Mouse (Mus musculus) testis, adult 10 weeks (tissue): ENCODE results near the gene Bet1. TPM values are rescaled to one million over a fixed set of nuclear protein-coding genes. Genes with fewer than 3 reads are reported as not detected.

Experiments
- polyA plus RNA-seq: library from polyadenylated mRNA; stranded (reverse); fragments of 350-450 nt; fragmentation: Illumina TruSeq; extraction: RNeasy Lipid Tissue Mini Kit (QIAGEN cat#74804); gene quantifications from one replicate; pipeline ENCODE4 v1.2.3, GENCODE M21; 2014; ENCODE audit warnings: low read depth, low replicate concordance

Bet1 gene
- polyA plus RNA-seq, result 63.2 TPM

DNA sequence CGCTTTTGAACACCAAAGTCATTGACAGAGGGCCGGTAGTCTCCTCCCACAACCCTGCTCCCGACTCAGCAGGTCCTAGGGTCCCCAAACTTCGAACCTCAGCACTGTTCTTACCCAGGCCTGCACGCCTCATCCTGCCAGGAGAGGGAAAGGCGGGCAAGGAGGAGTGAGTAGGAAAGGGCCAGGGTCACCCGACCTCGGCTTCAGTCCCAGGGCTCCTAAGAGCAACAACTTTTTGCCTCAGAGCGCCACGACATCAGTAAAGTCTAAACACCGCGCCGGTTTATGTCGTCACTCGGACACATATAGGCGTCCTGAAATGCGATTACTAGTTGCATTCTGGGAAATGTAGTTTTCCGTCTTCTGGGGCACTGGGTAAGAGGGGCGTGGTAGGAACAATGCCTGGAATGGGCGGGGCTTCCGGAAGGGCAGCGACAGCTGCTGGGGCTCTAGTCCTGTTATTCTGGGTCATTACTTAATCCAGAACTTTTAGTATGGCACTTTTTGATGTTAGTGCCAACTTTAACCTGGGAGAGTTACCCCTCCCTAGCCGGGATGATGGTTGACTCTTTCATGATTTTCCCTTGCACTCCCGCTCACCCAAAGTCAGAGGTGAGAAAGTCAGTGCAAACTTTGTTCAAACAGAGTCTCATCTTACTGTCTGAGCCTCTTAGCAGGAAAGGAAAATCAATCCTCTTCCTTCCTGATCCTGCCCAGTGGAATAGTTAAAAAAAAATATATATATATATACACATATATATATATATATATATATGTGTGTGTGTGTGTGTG lies at the start of gene Bet1:
Bet1 (minus strand) TSS at position 310 of the 792 bp plus-strand sequence.

Other genes starting within 250 kb of the Bet1 start
- gene Tfpi2, start 98.1 kb downstream of the Bet1 start, polyA plus RNA-seq, result 0.18 TPM
- not detected for gene Gngt1, start 93.2 kb downstream of the Bet1 start, polyA plus RNA-seq
- gene Gng11, start 83.1 kb downstream of the Bet1 start, polyA plus RNA-seq, result 4.1 TPM